Mouse (Mus musculus): Measurements from ENCODE around the gene Sptssb.

GRCm38 (mm10) chr3:69892187-69893094, 32.7 kb upstream of the Sptssb start:
- TF ChIP-seq EP300 (IDR thresholded peaks at IDR 0.05; ENCODE audit: low read depth): no peak
- TF ChIP-seq CTCF (IDR thresholded peaks at IDR 0.05; ENCODE audit: low read depth): no peak

Data from liver, embryonic 14.5 days (tissue).